9 mouse cellular contexts compared by ENCODE assay signal in genomic region chr3:68573226-68573624, GRCm38 (mm10).
A peak's percentile ranks its signal among the peaks of the same experiment; 100 is the strongest.
DNase-seq lines count a peak whose midpoint lies in the region; ATAC-seq and TF ChIP-seq lines count a peak whose summit lies in the region.
"Had no signal": no experiment of that assay in that cellular context is flagged by ENCODE, and none has a peak within 500 bp of the region (broad histone marks: within the 10 kb centered on the region; RNA-seq: fewer than 3 reads in every experiment).

No protein-coding gene starts in this region.

- no peaks in the 10 kb centered on the region for H3K9me3 ChIP-seq in kidney, embryonic 15.5 days (replicated peaks)
- no peaks in the 10 kb centered on the region for H3K9me3 ChIP-seq in embryonic facial prominence, embryonic 11.5 days (replicated peaks; ENCODE audit: control insufficient read depth, low read length)
- H3K9me3 ChIP-seq in intestine, embryonic 14.5 days (ENCODE audit: control insufficient read depth, low read length): no peaks in the 10 kb centered on the region
- no peaks in the 10 kb centered on the region for H3K9me3 ChIP-seq in midbrain, postnatal 0 days (ENCODE audit: low read length)

- H3K4me2 ChIP-seq in kidney, embryonic 15.5 days: 0 out of 2 replicates have a peak overlapping the region, but pooled peaks have one; percentile 3
- H3K4me2 ChIP-seq in embryonic facial prominence, embryonic 11.5 days (ENCODE audit: low read depth, low read length): peak overlapping the region; percentile 5; the same call in 1 of the 2 replicates
- H3K4me2 ChIP-seq in intestine, embryonic 14.5 days (ENCODE audit: low read length): peak overlapping the region; percentile 56
- H3K4me2 ChIP-seq in midbrain, postnatal 0 days (ENCODE audit: low read depth, low read length, poor library complexity, severe bottlenecking): peak overlapping the region; percentile 54

- H3K4me1 ChIP-seq in kidney, embryonic 15.5 days: peaks cover 45% of the 10 kb centered on the region
- no peaks in the 10 kb centered on the region; the same call in 1 of the 2 replicates for H3K4me1 ChIP-seq in embryonic facial prominence, embryonic 11.5 days (ENCODE audit: control insufficient read depth, insufficient read depth, low read length)
- peaks cover 26% of the 10 kb centered on the region for H3K4me1 ChIP-seq in intestine, embryonic 14.5 days (replicated peaks; ENCODE audit: control insufficient read depth, insufficient read depth, low read length)
- H3K4me1 ChIP-seq in midbrain, postnatal 0 days (ENCODE audit: insufficient read depth, low read length): peaks cover 19% of the 10 kb centered on the region

- H3K27me3 ChIP-seq in kidney, embryonic 15.5 days: no peaks in the 10 kb centered on the region
- no peaks in the 10 kb centered on the region for H3K27me3 ChIP-seq in embryonic facial prominence, embryonic 11.5 days (ENCODE audit: control insufficient read depth, insufficient read depth, low read length)
- H3K27me3 ChIP-seq in intestine, embryonic 14.5 days (replicated peaks; ENCODE audit: control insufficient read depth, insufficient read depth, low read length): no peaks in the 10 kb centered on the region
- no peaks in the 10 kb centered on the region for H3K27me3 ChIP-seq in midbrain, postnatal 0 days (ENCODE audit: insufficient read depth, low read length)
- H3K27me3 ChIP-seq: CH12.LX had no signal

- H3K9ac ChIP-seq in kidney, embryonic 15.5 days: no peak overlapping the region
- no peak overlapping the region for H3K9ac ChIP-seq in embryonic facial prominence, embryonic 11.5 days (replicated peaks; ENCODE audit: low read length)
- no peak overlapping the region; the same call in 1 of the 2 replicates for H3K9ac ChIP-seq in intestine, embryonic 14.5 days (ENCODE audit: low read length)
- H3K9ac ChIP-seq in midbrain, postnatal 0 days (replicated peaks; ENCODE audit: low read length, poor library complexity, severe bottlenecking): peak overlapping the region; percentile 89

- WGBS in kidney, embryonic 15.5 days: 58% methylated on average over 3 of the region's 3 CpGs
- 62% methylated on average over 3 of the region's 3 CpGs for WGBS in embryonic facial prominence, embryonic 11.5 days
- 48% methylated on average over 3 of the region's 3 CpGs for WGBS in intestine, embryonic 14.5 days
- 33% methylated on average over 3 of the region's 3 CpGs for WGBS in midbrain, postnatal 0 days

- 0 out of 2 replicates have a peak overlapping the region, but pooled peaks have one; percentile 18 for H3K27ac ChIP-seq in kidney, embryonic 15.5 days
- H3K27ac ChIP-seq in embryonic facial prominence, embryonic 11.5 days (replicated peaks; ENCODE audit: low read depth, low read length): no peak overlapping the region
- H3K27ac ChIP-seq in intestine, embryonic 14.5 days (ENCODE audit: low read depth): 0 out of 2 replicates have a peak overlapping the region, but pooled peaks have one; percentile 22
- H3K27ac ChIP-seq in midbrain, postnatal 0 days (ENCODE audit: low read depth, low read length): peak overlapping the region; percentile 98

- H3K4me3 ChIP-seq in kidney, embryonic 15.5 days (replicated peaks): no peak overlapping the region
- H3K4me3 ChIP-seq in embryonic facial prominence, embryonic 11.5 days (ENCODE audit: low read depth, low read length): no peak overlapping the region
- H3K4me3 ChIP-seq in intestine, embryonic 14.5 days (ENCODE audit: low read depth, low read length): peak overlapping the region; percentile 43
- H3K4me3 ChIP-seq in midbrain, postnatal 0 days (ENCODE audit: low read depth, low read length): peak overlapping the region; percentile 57

- no peak for ATAC-seq in kidney, embryonic 15.5 days (replicated peaks; ENCODE audit: low FRiP score)
- no peak for ATAC-seq in embryonic facial prominence, embryonic 11.5 days (replicated peaks; ENCODE audit: insufficient number of reproducible peaks, low FRiP score, low TSS enrichment, low read depth)
- ATAC-seq in intestine, embryonic 14.5 days (replicated peaks; ENCODE audit: low FRiP score, low TSS enrichment, low read depth): no peak
- ATAC-seq in midbrain, postnatal 0 days (ENCODE audit: low FRiP score): 0 out of 2 replicates have a peak, but pooled peaks have one; percentile 36

- TF ChIP-seq CTCF in midbrain, postnatal 0 days (IDR thresholded peaks at IDR 0.05): peak; percentile 19

- no peak for DNase-seq in kidney, adult 11 months
- DNase-seq in embryonic facial prominence, embryonic 11.5 days (ENCODE audit: low spot score): no peak
- no peak for DNase-seq in intestine, embryonic 14.5 days (ENCODE audit: low spot score)
- DNase-seq in midbrain, postnatal 0 days (ENCODE audit: low spot score): no peak
- DNase-seq in right cerebral cortex, adult 2 months (ENCODE audit: low spot score in 2 of 2): no peak
- DNase-seq in frontal cortex, postnatal 25 days (ENCODE audit: low spot score in 2 of 2): no peak
- no peak for DNase-seq in adrenal gland, adult 18-20 months (ENCODE audit: low spot score in 2 of 2)

- no peaks in the 10 kb centered on the region for H3K36me3 ChIP-seq in kidney, embryonic 15.5 days
- no peaks in the 10 kb centered on the region for H3K36me3 ChIP-seq in embryonic facial prominence, embryonic 11.5 days (replicated peaks; ENCODE audit: control insufficient read depth, insufficient read depth, low read depth, low read length)
- no peaks in the 10 kb centered on the region for H3K36me3 ChIP-seq in intestine, embryonic 14.5 days (ENCODE audit: control insufficient read depth, insufficient read depth, low read length)
- no peaks in the 10 kb centered on the region for H3K36me3 ChIP-seq in midbrain, postnatal 0 days (ENCODE audit: insufficient read depth, low read length)

Comparison
In these comparisons a context has a peak if more than half of its experiments do, and no peak if none do; other contexts are left out.
1. H3K4me2 ChIP-seq: peak in every context shown above with its lines; median percentile 56 in intestine, embryonic 14.5 days; 54 in midbrain, postnatal 0 days; 5 in embryonic facial prominence, embryonic 11.5 days; 3 in kidney, embryonic 15.5 days.
2. H3K4me3 ChIP-seq: peak in intestine, embryonic 14.5 days (single experiment) and midbrain, postnatal 0 days (single experiment); none in kidney, embryonic 15.5 days (single experiment) and embryonic facial prominence, embryonic 11.5 days (single experiment).